Mouse (Mus musculus): ENCODE results near the gene 2700049A03Rik. TPM values are rescaled to one million over a fixed set of nuclear protein-coding genes. Genes with fewer than 3 reads are reported as not detected.

2700049A03Rik gene
- polyA plus RNA-seq, 1 experiment from 2014 or later, result 13.2 TPM

DNA sequence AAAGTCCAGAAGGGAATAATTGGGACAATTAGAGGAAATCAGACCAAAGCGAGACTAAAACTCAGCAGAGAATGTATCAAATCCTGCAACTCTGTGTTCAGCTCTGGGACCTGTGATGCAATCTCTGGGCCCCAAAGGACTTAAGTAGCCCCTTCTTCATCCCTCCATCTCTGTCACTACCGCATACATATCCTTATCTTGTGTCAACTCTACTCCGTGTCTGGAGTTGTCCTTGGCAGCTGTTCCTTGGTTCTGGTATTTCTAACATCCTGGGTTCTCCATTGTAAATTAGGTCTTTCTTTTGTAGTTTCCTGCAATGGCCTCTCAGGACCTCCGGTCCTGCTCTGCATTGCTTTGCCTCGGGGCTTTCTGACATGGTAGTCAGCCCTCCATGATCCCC is 65.1 kb downstream of the 2700049A03Rik start:
- H3K4me3 ChIP-seq (ENCODE audit: low read depth, low read length), result no peak overlapping the region
- H3K4me1 ChIP-seq (replicated peaks; ENCODE audit: control insufficient read depth, insufficient read depth, low read length), result no peaks in the 10 kb centered on the region; the same call in 1 of the 2 replicates
- DNase-seq (ENCODE audit: low spot score) (no peak), ATAC-seq (replicated peaks; ENCODE audit: low FRiP score, low TSS enrichment, low read depth) (no peak)
- peaks cover 15% of the 10 kb centered on the region for H3K36me3 ChIP-seq (ENCODE audit: control insufficient read depth, insufficient read depth, low read length)
- 0 out of 2 replicates have a peak overlapping the region, but pooled peaks have one; percentile 9 for H3K27ac ChIP-seq (ENCODE audit: low read depth)
- H3K9me3 ChIP-seq (ENCODE audit: control insufficient read depth, low read length), result no peaks in the 10 kb centered on the region
- no peak overlapping the region for H3K4me2 ChIP-seq (ENCODE audit: low read length)
- H3K27me3 ChIP-seq (replicated peaks; ENCODE audit: control insufficient read depth, insufficient read depth, low read length), result no peaks in the 10 kb centered on the region
- no peak overlapping the region for H3K9ac ChIP-seq (ENCODE audit: low read length)
- 58% methylated on average over 5 of the region's 5 CpGs for WGBS

DNA sequence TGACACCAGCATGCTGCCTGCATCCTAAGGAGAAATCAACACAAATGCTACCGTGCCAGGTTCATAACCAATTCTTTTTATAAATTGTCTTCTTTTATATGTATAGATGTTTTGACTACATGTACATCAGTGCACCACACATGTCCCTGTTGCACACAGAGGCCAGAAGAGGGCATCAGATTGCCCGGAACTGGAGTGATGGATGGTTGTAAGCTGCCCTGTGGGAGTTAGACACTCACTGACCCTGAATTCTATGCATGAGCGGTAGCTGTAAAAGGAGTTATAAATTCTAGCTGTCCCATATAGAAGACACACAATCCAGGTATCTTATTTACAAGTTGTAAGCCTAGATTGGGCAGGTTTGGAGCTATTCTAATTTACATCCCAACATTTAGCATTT is 67.7 kb downstream of the 2700049A03Rik start:
- Histone ChIP-seq H3K4me3 (ENCODE audit: low read depth, low read length) (no peak overlapping the region), H3K27me3 (replicated peaks; ENCODE audit: control insufficient read depth, insufficient read depth, low read length) (no peaks in the 10 kb centered on the region), H3K9me3 (ENCODE audit: control insufficient read depth, low read length) (no peaks in the 10 kb centered on the region), H3K9ac (ENCODE audit: low read length) (no peak overlapping the region), H3K4me1 (replicated peaks; ENCODE audit: control insufficient read depth, insufficient read depth, low read length) (no peaks in the 10 kb centered on the region; the same call in 1 of the 2 replicates), H3K4me2 (ENCODE audit: low read length) (no peak overlapping the region), H3K27ac (ENCODE audit: low read depth) (no peak overlapping the region), H3K36me3 (ENCODE audit: control insufficient read depth, insufficient read depth, low read length) (peaks cover 13% of the 10 kb centered on the region)
- WGBS, result 82% methylated on average over 3 of the region's 3 CpGs
- no peak for DNase-seq (ENCODE audit: low spot score)
- no peak for ATAC-seq (replicated peaks; ENCODE audit: low FRiP score, low TSS enrichment, low read depth)

DNA sequence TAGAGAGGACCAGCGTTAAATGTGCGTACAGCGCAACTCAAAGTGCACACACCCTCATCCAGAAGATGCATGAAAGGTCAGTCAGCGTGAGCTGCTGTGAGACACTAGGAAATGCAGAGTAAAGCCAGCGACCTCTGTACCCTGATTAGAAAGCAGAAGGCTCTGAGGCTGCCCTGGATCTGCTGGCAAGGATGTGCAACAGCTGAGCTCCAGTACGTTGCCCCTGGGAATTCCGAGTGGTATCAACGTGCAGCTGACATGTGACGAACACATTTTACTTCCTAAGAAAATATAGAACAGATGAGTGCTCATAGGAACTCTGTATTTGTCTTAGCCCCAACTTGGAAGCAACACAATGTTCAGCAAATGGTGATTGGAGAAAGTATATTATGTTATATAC is 80.5 kb downstream of the 2700049A03Rik start:
- Histone ChIP-seq H3K27ac (ENCODE audit: low read depth) (no peak overlapping the region), H3K27me3 (replicated peaks; ENCODE audit: control insufficient read depth, insufficient read depth, low read length) (no peaks in the 10 kb centered on the region), H3K4me1 (replicated peaks; ENCODE audit: control insufficient read depth, insufficient read depth, low read length) (no peaks in the 10 kb centered on the region), H3K4me2 (ENCODE audit: low read length) (no peak overlapping the region), H3K36me3 (ENCODE audit: control insufficient read depth, insufficient read depth, low read length) (peaks cover 32% of the 10 kb centered on the region), H3K9ac (ENCODE audit: low read length) (no peak overlapping the region), H3K4me3 (ENCODE audit: low read depth, low read length) (no peak overlapping the region), H3K9me3 (ENCODE audit: control insufficient read depth, low read length) (no peaks in the 10 kb centered on the region)
- ATAC-seq (replicated peaks; ENCODE audit: low FRiP score, low TSS enrichment, low read depth), result no peak
- 82% methylated on average over 9 of the region's 9 CpGs for WGBS
- peak; percentile 23 for DNase-seq (ENCODE audit: low spot score)

DNA sequence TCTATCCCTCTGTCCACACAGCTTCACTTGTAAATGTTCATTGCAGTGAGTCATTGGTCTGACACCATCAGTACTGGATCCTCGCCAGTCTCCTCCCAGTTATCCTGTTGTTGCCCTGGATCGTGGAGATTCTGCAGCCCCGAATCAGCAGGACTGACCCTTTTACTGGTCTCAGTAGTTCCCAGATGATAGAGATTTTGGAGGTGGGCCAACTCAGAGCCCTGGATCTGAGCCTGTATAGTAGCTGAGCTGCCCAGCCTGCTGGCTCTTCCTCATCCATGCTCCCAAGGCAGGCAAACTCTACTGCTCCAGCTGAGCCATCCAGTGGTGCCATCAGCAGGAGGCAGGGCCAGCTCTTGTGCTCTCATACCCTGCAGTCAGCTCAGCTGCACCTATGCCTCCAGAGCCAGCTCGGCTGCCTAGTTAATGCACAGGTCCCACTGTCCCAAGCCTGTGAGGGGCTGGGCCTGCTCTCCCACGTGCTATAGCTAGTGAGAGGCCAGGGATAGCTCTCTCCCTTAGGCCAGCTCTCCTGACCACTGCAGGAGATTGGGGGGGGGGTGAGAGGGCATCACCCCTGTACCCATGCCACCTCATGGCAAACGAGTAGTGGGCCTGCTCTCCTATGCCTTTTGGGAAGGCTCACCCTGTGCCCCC is 81.3 kb downstream of the 2700049A03Rik start:
- DNase-seq (ENCODE audit: low spot score) (peak; percentile 54), ATAC-seq (replicated peaks; ENCODE audit: low FRiP score, low TSS enrichment, low read depth) (0 out of 2 replicates have a peak, but pooled peaks have one; percentile 27)
- Histone ChIP-seq H3K9ac (ENCODE audit: low read length) (no peak overlapping the region), H3K4me1 (replicated peaks; ENCODE audit: control insufficient read depth, insufficient read depth, low read length) (no peaks in the 10 kb centered on the region), H3K36me3 (ENCODE audit: control insufficient read depth, insufficient read depth, low read length) (peaks cover 36% of the 10 kb centered on the region), H3K4me3 (ENCODE audit: low read depth, low read length) (no peak overlapping the region), H3K27me3 (replicated peaks; ENCODE audit: control insufficient read depth, insufficient read depth, low read length) (no peaks in the 10 kb centered on the region), H3K27ac (ENCODE audit: low read depth) (no peak overlapping the region), H3K4me2 (ENCODE audit: low read length) (no peak overlapping the region), H3K9me3 (ENCODE audit: control insufficient read depth, low read length) (no peaks in the 10 kb centered on the region)
- 60% methylated on average over 6 of the region's 6 CpGs for WGBS

DNA sequence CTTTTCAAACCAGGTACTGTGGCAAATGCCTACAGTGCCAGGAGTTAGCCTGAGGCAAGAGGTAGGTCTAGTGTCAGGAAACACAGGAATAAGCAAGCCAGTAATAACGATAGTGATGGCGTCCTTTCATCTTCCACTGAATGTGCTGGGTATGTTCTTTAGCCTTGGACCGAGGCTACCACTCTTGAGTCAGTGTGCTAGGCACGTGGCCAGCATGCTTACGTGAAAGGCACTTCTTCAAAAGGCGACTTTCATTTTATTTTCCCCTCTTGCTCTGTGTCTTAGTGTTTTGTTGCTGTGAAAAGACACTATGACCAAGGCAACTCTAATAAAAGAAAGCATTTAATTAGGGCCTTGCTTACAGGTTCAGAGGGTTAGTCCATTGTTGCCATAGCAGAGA is 86.1 kb downstream of the 2700049A03Rik start:
- Histone ChIP-seq H3K9ac (ENCODE audit: low read length) (no peak overlapping the region), H3K36me3 (ENCODE audit: control insufficient read depth, insufficient read depth, low read length) (peaks cover 25% of the 10 kb centered on the region)
- WGBS, result 97% methylated on average over 6 of the region's 6 CpGs

DNA sequence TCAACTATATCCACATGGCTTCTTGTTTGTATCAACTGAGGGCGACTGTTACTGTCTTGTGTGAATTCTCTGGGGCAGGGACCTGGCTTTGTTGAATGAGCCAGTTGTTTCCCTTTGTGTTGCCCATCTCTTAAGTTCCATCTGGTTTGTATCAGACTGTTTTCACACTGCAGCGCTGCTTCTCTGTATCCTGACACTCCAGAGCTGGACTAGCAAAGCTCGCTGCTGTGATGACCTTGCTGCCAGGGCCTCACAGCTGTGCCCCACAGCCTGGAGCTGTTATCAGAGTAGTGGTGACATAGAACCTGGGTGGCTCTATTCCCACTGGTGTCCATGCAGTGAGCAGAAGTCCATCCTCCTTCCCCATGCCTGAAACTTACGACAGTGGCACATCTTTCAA is 91.1 kb downstream of the 2700049A03Rik start:
- H3K27me3 ChIP-seq (replicated peaks; ENCODE audit: control insufficient read depth, insufficient read depth, low read length), result no peaks in the 10 kb centered on the region
- no peak overlapping the region for H3K4me2 ChIP-seq (ENCODE audit: low read length)
- H3K4me3 ChIP-seq (ENCODE audit: low read depth, low read length), result no peak overlapping the region
- ATAC-seq (replicated peaks; ENCODE audit: low FRiP score, low TSS enrichment, low read depth) (no peak), DNase-seq (ENCODE audit: low spot score) (peak; percentile 50)
- peak overlapping the region; percentile 24 for H3K27ac ChIP-seq (ENCODE audit: low read depth)
- H3K9me3 ChIP-seq (ENCODE audit: control insufficient read depth, low read length), result no peaks in the 10 kb centered on the region
- peaks cover 18% of the 10 kb centered on the region for H3K4me1 ChIP-seq (replicated peaks; ENCODE audit: control insufficient read depth, insufficient read depth, low read length)
- H3K36me3 ChIP-seq (ENCODE audit: control insufficient read depth, insufficient read depth, low read length), result peaks cover 2% of the 10 kb centered on the region
- 27% methylated on average over 4 of the region's 4 CpGs for WGBS
- no peak overlapping the region for H3K9ac ChIP-seq (ENCODE audit: low read length)

More for the DNA sequence above, 86.1 kb downstream of the 2700049A03Rik start:
- Histone ChIP-seq H3K4me2 (ENCODE audit: low read length) (no peak overlapping the region), H3K4me1 (replicated peaks; ENCODE audit: control insufficient read depth, insufficient read depth, low read length) (peaks cover 2% of the 10 kb centered on the region), H3K4me3 (ENCODE audit: low read depth, low read length) (no peak overlapping the region), H3K9me3 (ENCODE audit: control insufficient read depth, low read length) (no peaks in the 10 kb centered on the region), H3K27me3 (replicated peaks; ENCODE audit: control insufficient read depth, insufficient read depth, low read length) (no peaks in the 10 kb centered on the region), H3K27ac (ENCODE audit: low read depth) (no peak overlapping the region)
- DNase-seq (ENCODE audit: low spot score) (peak; percentile 23), ATAC-seq (replicated peaks; ENCODE audit: low FRiP score, low TSS enrichment, low read depth) (no peak)

DNA sequence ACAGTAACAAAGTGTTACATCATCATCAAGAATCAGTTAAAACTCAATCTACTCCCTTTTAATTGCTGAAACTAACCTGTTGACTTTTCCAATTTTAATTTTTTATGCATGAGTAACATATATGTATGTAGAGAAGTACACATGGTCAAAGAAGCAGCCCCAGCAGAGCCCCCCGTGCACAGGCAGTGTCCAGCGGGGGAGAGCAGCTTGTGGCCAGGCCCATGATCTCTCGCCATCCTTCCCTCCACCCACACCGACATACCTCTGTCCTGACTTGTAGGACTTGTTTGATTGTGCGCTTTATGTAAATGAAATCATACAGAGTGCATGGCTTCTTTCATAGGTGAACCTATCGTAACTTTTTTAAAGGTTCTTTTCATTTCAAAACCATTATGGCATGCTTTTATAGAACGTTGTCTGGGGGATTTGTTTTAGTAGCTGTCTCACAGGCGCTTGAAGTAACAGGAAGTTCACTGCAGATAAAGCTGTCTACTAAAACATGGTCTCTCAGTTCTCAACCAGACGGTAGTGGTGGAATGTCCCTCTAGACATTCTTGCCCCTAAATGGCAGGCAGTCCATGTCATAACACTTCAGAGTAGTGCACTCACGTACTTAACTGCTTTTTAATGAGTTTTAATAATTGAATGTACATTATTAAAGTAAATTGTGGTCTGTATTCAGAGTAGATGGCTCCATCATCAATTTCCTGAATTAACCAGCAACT is 92.4 kb downstream of the 2700049A03Rik start:
- WGBS, result 37% methylated on average over 10 of the region's 10 CpGs
- no peaks in the 10 kb centered on the region for H3K27me3 ChIP-seq (replicated peaks; ENCODE audit: control insufficient read depth, insufficient read depth, low read length)
- ATAC-seq (replicated peaks; ENCODE audit: low FRiP score, low TSS enrichment, low read depth), result no peak
- DNase-seq (ENCODE audit: low spot score), result peak; percentile 48
- H3K36me3 ChIP-seq (ENCODE audit: control insufficient read depth, insufficient read depth, low read length), result no peaks in the 10 kb centered on the region; the same call in 1 of the 2 replicates
- no peak overlapping the region for H3K9ac ChIP-seq (ENCODE audit: low read length)
- H3K4me1 ChIP-seq (replicated peaks; ENCODE audit: control insufficient read depth, insufficient read depth, low read length), result peaks cover 18% of the 10 kb centered on the region
- H3K4me3 ChIP-seq (ENCODE audit: low read depth, low read length), result no peak overlapping the region
- H3K4me2 ChIP-seq (ENCODE audit: low read length), result no peak overlapping the region
- H3K9me3 ChIP-seq (ENCODE audit: control insufficient read depth, low read length), result no peaks in the 10 kb centered on the region
- H3K27ac ChIP-seq (ENCODE audit: low read depth), result no peak overlapping the region

DNA sequence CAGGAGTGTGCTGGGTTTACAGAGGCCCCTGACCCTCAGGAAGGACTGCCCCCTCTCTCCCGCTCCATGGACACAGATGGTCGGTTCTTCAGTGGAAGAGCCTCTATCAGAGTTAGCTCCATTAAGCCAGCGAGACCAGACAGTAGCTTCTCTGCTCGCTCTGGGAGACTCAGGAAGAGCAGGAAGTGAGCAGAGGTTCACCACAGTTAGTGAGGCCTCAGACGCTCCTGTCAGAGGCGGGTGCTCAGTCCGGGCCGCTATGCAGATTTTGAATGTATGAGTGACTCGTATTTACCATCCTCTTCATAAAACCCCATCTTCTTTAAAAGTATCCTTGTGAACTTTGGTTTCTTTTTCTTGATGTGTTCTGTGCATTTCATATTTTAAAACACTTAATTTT is 94.9 kb downstream of the 2700049A03Rik start:
- no peak for ATAC-seq (replicated peaks; ENCODE audit: low FRiP score, low TSS enrichment, low read depth)
- Histone ChIP-seq H3K36me3 (ENCODE audit: control insufficient read depth, insufficient read depth, low read length) (no peaks in the 10 kb centered on the region), H3K27me3 (replicated peaks; ENCODE audit: control insufficient read depth, insufficient read depth, low read length) (no peaks in the 10 kb centered on the region), H3K27ac (ENCODE audit: low read depth) (no peak overlapping the region), H3K9me3 (ENCODE audit: control insufficient read depth, low read length) (no peaks in the 10 kb centered on the region), H3K9ac (ENCODE audit: low read length) (no peak overlapping the region), H3K4me2 (ENCODE audit: low read length) (no peak overlapping the region), H3K4me3 (ENCODE audit: low read depth, low read length) (no peak overlapping the region), H3K4me1 (replicated peaks; ENCODE audit: control insufficient read depth, insufficient read depth, low read length) (peaks cover 18% of the 10 kb centered on the region)
- 88% methylated on average over 9 of the region's 9 CpGs for WGBS
- DNase-seq (ENCODE audit: low spot score), result no peak
